Mouse (Mus musculus) forebrain, embryonic 14.5 days (tissue): ENCODE measurements around the gene Rnf150. TPM values are rescaled to one million over a fixed set of nuclear protein-coding genes. Genes with fewer than 3 reads are reported as not detected.

ENCODE experiments used
- ATAC-seq: fragments of 200-750 bp; cut with Nextera tagmentation; 2 replicates; pipeline ENCODE4 v1.8.0; 2017; ENCODE audit warnings: mild to moderate bottlenecking, moderate library complexity
- DNase-seq: peaks from one replicate; pipeline ENCODE4 v3.0.0-alpha.2; 2015; ENCODE audit warnings: low spot score
- H3K27ac ChIP-seq: fragments of 300-500 bp; sonication (generic); 2 replicates; pipeline ENCODE4 v1.5.1; 2014; ENCODE audit warnings: low read depth, mild to moderate bottlenecking, control low read depth, low read length, moderate library complexity
- H3K27me3 ChIP-seq: fragments of 300-500 bp; sonication (generic); replicated peaks from 2 replicates; pipeline ENCODE4 v1.6.1; 2014; ENCODE audit warnings: low read length, control low read depth, mixed read lengths; ENCODE audit not compliant: control insufficient read depth, insufficient read depth
- H3K36me3 ChIP-seq: fragments of 300-500 bp; sonication (generic); 2 replicates; pipeline ENCODE4 v1.6.1; 2014; ENCODE audit warnings: low read length, control low read depth; ENCODE audit not compliant: control insufficient read depth, insufficient read depth
- H3K4me1 ChIP-seq: fragments of 300-500 bp; sonication (generic); 2 replicates; pipeline ENCODE4 v1.6.1; 2014; ENCODE audit warnings: antibody characterized with exemption, low read length, control low read depth; ENCODE audit not compliant: control insufficient read depth, insufficient read depth
- H3K4me2 ChIP-seq: fragments of 300-500 bp; sonication (generic); 2 replicates; pipeline ENCODE4 v1.6.1; 2014; ENCODE audit warnings: mild to moderate bottlenecking, control low read depth, low read length
- H3K4me3 ChIP-seq: fragments of 300-500 bp; sonication (generic); 2 replicates; pipeline ENCODE4 v1.5.1; 2014; ENCODE audit warnings: low read depth, low read length, control low read depth
- H3K9ac ChIP-seq: fragments of 300-500 bp; sonication (generic); 2 replicates; pipeline ENCODE4 v1.6.1; 2014; ENCODE audit warnings: mild to moderate bottlenecking, low read length, control low read depth, moderate library complexity
- H3K9me3 ChIP-seq: fragments of 300-500 bp; sonication (generic); replicated peaks from 2 replicates; pipeline ENCODE4 v1.6.1; 2016; ENCODE audit warnings: low read length, control low read depth, mixed read lengths; ENCODE audit not compliant: control insufficient read depth
- WGBS: fragments of 180-500 bp; shearing (Covaris S2); extraction: QIAGEN DNeasy Blood & Tissue Kit; methylation state at CpG from one replicate; pipeline ENCODE4 v1.1.7; 2014; 5-methylcytosine and 5-hydroxymethylcytosine counted together
- polyA plus RNA-seq: library from polyadenylated mRNA; unstranded; fragments of >200 nt; fragmentation: Nextera tagmentation; extraction: Ambion mirVana; gene quantifications from 2 replicates; pipeline ENCODE4 v1.2.1, GENCODE M21; 2014

Gene Rnf150
- polyA plus RNA-seq, 1 experiment from 2014 or later = 0.89 TPM

- no peaks in the 10 kb centered on the region for H3K9me3 ChIP-seq
- WGBS = 45% methylated on average over 4 of the region's 4 CpGs
Measured at GRCm38 (mm10) chr8:82919676-82920075, 56.5 kb downstream of the Rnf150 start.

GRCm38 (mm10) chr8:82920124-82920523 lies 57.0 kb downstream of the Rnf150 start:
- no peak for ATAC-seq
- WGBS = 58% methylated on average over 4 of the region's 4 CpGs

More at GRCm38 (mm10) chr8:82919676-82920075, 56.5 kb downstream of the Rnf150 start:
- Histone ChIP-seq H3K27me3 (no peaks in the 10 kb centered on the region), H3K27ac (no peak overlapping the region), H3K4me2 (no peak overlapping the region), H3K4me3 (no peak overlapping the region), H3K4me1 (no peaks in the 10 kb centered on the region), H3K36me3 (no peaks in the 10 kb centered on the region), H3K9ac (no peak overlapping the region)
- ATAC-seq = no peak
- DNase-seq = no peak

GRCm38 (mm10) chr8:82925286-82925685 lies 62.1 kb downstream of the Rnf150 start:
- no peaks in the 10 kb centered on the region for H3K27me3 ChIP-seq
- no peaks in the 10 kb centered on the region for H3K4me1 ChIP-seq
- ATAC-seq (no peak), DNase-seq (no peak)
- H3K27ac ChIP-seq = no peak overlapping the region
- no peak overlapping the region for H3K4me3 ChIP-seq
- no peaks in the 10 kb centered on the region for H3K9me3 ChIP-seq
- H3K36me3 ChIP-seq = no peaks in the 10 kb centered on the region
- no peak overlapping the region for H3K4me2 ChIP-seq
- H3K9ac ChIP-seq = no peak overlapping the region
- WGBS = 98% methylated on average over 3 of the region's 3 CpGs

More at GRCm38 (mm10) chr8:82920124-82920523, 57.0 kb downstream of the Rnf150 start:
- Histone ChIP-seq H3K27me3 (no peaks in the 10 kb centered on the region), H3K9me3 (no peaks in the 10 kb centered on the region), H3K9ac (no peak overlapping the region), H3K4me1 (no peaks in the 10 kb centered on the region), H3K36me3 (no peaks in the 10 kb centered on the region), H3K4me3 (no peak overlapping the region), H3K27ac (no peak overlapping the region), H3K4me2 (no peak overlapping the region)
- no peak for DNase-seq

- H3K36me3 ChIP-seq = no peaks in the 10 kb centered on the region
- ATAC-seq (no peak), DNase-seq (no peak)
- H3K4me1 ChIP-seq = no peaks in the 10 kb centered on the region
- WGBS = 80% methylated on average over 5 of the region's 5 CpGs
- H3K27ac ChIP-seq = no peak overlapping the region
- no peak overlapping the region for H3K4me3 ChIP-seq
- no peak overlapping the region for H3K9ac ChIP-seq
- H3K9me3 ChIP-seq = no peaks in the 10 kb centered on the region
- H3K27me3 ChIP-seq = no peaks in the 10 kb centered on the region
- no peak overlapping the region for H3K4me2 ChIP-seq
Measured at GRCm38 (mm10) chr8:82926518-82926917, 63.4 kb downstream of the Rnf150 start.

GRCm38 (mm10) chr8:82931554-82931953 lies 68.4 kb downstream of the Rnf150 start:
- Histone ChIP-seq H3K27ac (no peak overlapping the region), H3K36me3 (no peaks in the 10 kb centered on the region), H3K4me3 (no peak overlapping the region), H3K27me3 (no peaks in the 10 kb centered on the region), H3K4me1 (no peaks in the 10 kb centered on the region), H3K9me3 (no peaks in the 10 kb centered on the region), H3K4me2 (no peak overlapping the region), H3K9ac (no peak overlapping the region)
- no peak for DNase-seq
- ATAC-seq = no peak
- WGBS = 92% methylated on average over 7 of the region's 7 CpGs

- H3K27me3 ChIP-seq = no peaks in the 10 kb centered on the region
- H3K4me3 ChIP-seq = no peak overlapping the region
- H3K36me3 ChIP-seq = no peaks in the 10 kb centered on the region
- DNase-seq (no peak), ATAC-seq (no peak)
- no peaks in the 10 kb centered on the region for H3K4me1 ChIP-seq
- H3K9me3 ChIP-seq = no peaks in the 10 kb centered on the region
- H3K9ac ChIP-seq = no peak overlapping the region
- H3K27ac ChIP-seq = no peak overlapping the region
- H3K4me2 ChIP-seq = no peak overlapping the region
- 88% methylated on average over 7 of the region's 7 CpGs for WGBS
Measured at GRCm38 (mm10) chr8:82936162-82936561, 73.0 kb downstream of the Rnf150 start.

GRCm38 (mm10) chr8:82936866-82937265 lies 73.7 kb downstream of the Rnf150 start:
- DNase-seq (no peak), ATAC-seq (no peak)
- no peak overlapping the region for H3K4me2 ChIP-seq
- H3K9me3 ChIP-seq = no peaks in the 10 kb centered on the region
- no peaks in the 10 kb centered on the region for H3K36me3 ChIP-seq
- H3K9ac ChIP-seq = no peak overlapping the region
- H3K27ac ChIP-seq = no peak overlapping the region
- no peaks in the 10 kb centered on the region for H3K27me3 ChIP-seq
- WGBS = 84% methylated on average over 4 of the region's 4 CpGs
- no peak overlapping the region for H3K4me3 ChIP-seq
- H3K4me1 ChIP-seq = no peaks in the 10 kb centered on the region

- no peak overlapping the region for H3K9ac ChIP-seq
- ATAC-seq = no peak
- 80% methylated on average over 6 of the region's 6 CpGs for whole genome bisulfite sequencing
Measured at GRCm38 (mm10) chr8:82939912-82940311, 76.8 kb downstream of the Rnf150 start.

GRCm38 (mm10) chr8:82943223-82944006 lies 80.3 kb downstream of the Rnf150 start:
- WGBS = 14% methylated on average over 6 of the region's 6 CpGs
- no peak overlapping the region for H3K4me2 ChIP-seq
- no peaks in the 10 kb centered on the region for H3K9me3 ChIP-seq
- H3K27ac ChIP-seq = no peak overlapping the region
- DNase-seq (peak; percentile 82), ATAC-seq (peak; percentile 80)
- no peak overlapping the region for H3K9ac ChIP-seq
- H3K4me3 ChIP-seq = no peak overlapping the region
- H3K27me3 ChIP-seq = no peaks in the 10 kb centered on the region
- no peaks in the 10 kb centered on the region for H3K36me3 ChIP-seq
- peaks cover 6% of the 10 kb centered on the region; the same call in 1 of the 2 replicates for H3K4me1 ChIP-seq

More at GRCm38 (mm10) chr8:82939912-82940311, 76.8 kb downstream of the Rnf150 start:
- Histone ChIP-seq H3K4me3 (no peak overlapping the region), H3K4me2 (no peak overlapping the region), H3K27me3 (no peaks in the 10 kb centered on the region), H3K4me1 (peaks cover 6% of the 10 kb centered on the region; the same call in 1 of the 2 replicates), H3K27ac (no peak overlapping the region), H3K9me3 (no peaks in the 10 kb centered on the region), H3K36me3 (no peaks in the 10 kb centered on the region)
- DNase-seq = no peak
